Mouse (Mus musculus) embryonic facial prominence, embryonic 15.5 days (tissue): ENCODE results near the gene Slit3. TPM values are rescaled to one million over a fixed set of nuclear protein-coding genes. Genes with fewer than 3 reads are reported as not detected.
A peak's percentile ranks its signal among the peaks of the same experiment; 100 is the strongest.

Experiments
- ATAC-seq: fragments of 200-750 bp; cut with Nextera tagmentation; 2 replicates; pipeline ENCODE4 v1.8.0; 2017; ENCODE audit warnings: low read depth, moderate TSS enrichment; ENCODE audit not compliant: insufficient number of reproducible peaks, low FRiP score, low TSS enrichment
- H3K27ac ChIP-seq: fragments of 300-500 bp; sonication (generic); replicated peaks from 2 replicates; pipeline ENCODE4 v1.5.1; 2015; ENCODE audit warnings: mild to moderate bottlenecking, inconsistent platforms
- H3K27me3 ChIP-seq: fragments of 300-500 bp; sonication (generic); 2 replicates; pipeline ENCODE4 v1.6.1; 2015; ENCODE audit warnings: inconsistent platforms
- H3K36me3 ChIP-seq: fragments of 300-500 bp; sonication (generic); 2 replicates; pipeline ENCODE4 v1.6.1; 2015; ENCODE audit warnings: mild to moderate bottlenecking, inconsistent platforms
- H3K4me1 ChIP-seq: fragments of 300-500 bp; sonication (generic); 2 replicates; pipeline ENCODE4 v1.6.1; 2015; ENCODE audit warnings: inconsistent platforms
- H3K4me2 ChIP-seq: fragments of 300-500 bp; sonication (generic); replicated peaks from 2 replicates; pipeline ENCODE4 v1.6.1; 2015; ENCODE audit warnings: mild to moderate bottlenecking, inconsistent platforms
- H3K4me3 ChIP-seq: fragments of 300-500 bp; sonication (generic); replicated peaks from 2 replicates; pipeline ENCODE4 v1.5.1; 2015; ENCODE audit warnings: mild to moderate bottlenecking, inconsistent platforms
- H3K9ac ChIP-seq: fragments of 300-500 bp; sonication (generic); 2 replicates; pipeline ENCODE4 v1.6.1; 2015; ENCODE audit warnings: inconsistent platforms
- H3K9me3 ChIP-seq: fragments of 300-500 bp; sonication (generic); replicated peaks from 2 replicates; pipeline ENCODE4 v1.6.1; 2016; ENCODE audit warnings: inconsistent platforms
- WGBS: fragments of 180-500 bp; shearing (Covaris S2); methylation state at CpG from one replicate; pipeline ENCODE4 v1.1.7; 2015; 5-methylcytosine and 5-hydroxymethylcytosine counted together
- polyA plus RNA-seq: library from polyadenylated mRNA; unstranded; fragments of >200 nt; fragmentation: Nextera tagmentation; extraction: Ambion mirVana; gene quantifications from 2 replicates; pipeline ENCODE4 v1.2.1, GENCODE M21; 2015

The Slit3 gene
- polyA plus RNA-seq, 1 experiment from 2014 or later = 27.6 TPM

- Histone ChIP-seq H3K9me3 (no peaks in the 10 kb centered on the region), H3K4me1 (peaks cover 43% of the 10 kb centered on the region), H3K36me3 (no peaks in the 10 kb centered on the region), H3K4me2 (no peak overlapping the region), H3K27me3 (no peaks in the 10 kb centered on the region), H3K27ac (no peak overlapping the region), H3K4me3 (no peak overlapping the region), H3K9ac (no peak overlapping the region)
- no peak for ATAC-seq
- 83% methylated on average over 7 of the region's 7 CpGs for WGBS
Observed at GRCm38 (mm10) chr11:35275300-35275699, 154.3 kb downstream of the Slit3 start.

DNA sequence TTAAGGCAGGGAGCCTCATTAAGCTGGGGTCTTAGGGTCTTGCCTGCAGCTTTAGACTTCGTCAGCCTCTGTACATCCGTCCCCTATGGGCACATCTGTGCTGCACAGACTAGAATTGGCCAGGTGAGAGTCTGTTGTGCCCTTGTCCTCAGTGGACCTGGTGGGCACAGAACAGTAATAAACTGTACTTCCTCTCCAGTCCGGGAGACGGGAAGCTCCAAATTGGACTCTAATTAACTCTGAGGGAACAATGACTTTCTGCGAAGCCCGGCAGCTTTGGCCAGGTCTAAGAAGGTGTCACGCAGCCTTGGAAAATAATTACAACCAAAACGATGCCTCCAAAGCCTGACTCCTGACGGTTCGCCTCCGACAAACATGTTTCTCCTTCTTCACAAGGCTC, 155.0 kb downstream of the Slit3 start:
- 69% methylated on average over 11 of the region's 11 CpGs for WGBS
- H3K4me1 ChIP-seq = peaks cover 49% of the 10 kb centered on the region
- H3K27ac ChIP-seq = no peak overlapping the region
- H3K9me3 ChIP-seq = no peaks in the 10 kb centered on the region
- H3K27me3 ChIP-seq = no peaks in the 10 kb centered on the region
- no peak overlapping the region for H3K4me3 ChIP-seq
- H3K4me2 ChIP-seq = no peak overlapping the region
- no peaks in the 10 kb centered on the region for H3K36me3 ChIP-seq
- ATAC-seq = no peak
- H3K9ac ChIP-seq = no peak overlapping the region

DNA sequence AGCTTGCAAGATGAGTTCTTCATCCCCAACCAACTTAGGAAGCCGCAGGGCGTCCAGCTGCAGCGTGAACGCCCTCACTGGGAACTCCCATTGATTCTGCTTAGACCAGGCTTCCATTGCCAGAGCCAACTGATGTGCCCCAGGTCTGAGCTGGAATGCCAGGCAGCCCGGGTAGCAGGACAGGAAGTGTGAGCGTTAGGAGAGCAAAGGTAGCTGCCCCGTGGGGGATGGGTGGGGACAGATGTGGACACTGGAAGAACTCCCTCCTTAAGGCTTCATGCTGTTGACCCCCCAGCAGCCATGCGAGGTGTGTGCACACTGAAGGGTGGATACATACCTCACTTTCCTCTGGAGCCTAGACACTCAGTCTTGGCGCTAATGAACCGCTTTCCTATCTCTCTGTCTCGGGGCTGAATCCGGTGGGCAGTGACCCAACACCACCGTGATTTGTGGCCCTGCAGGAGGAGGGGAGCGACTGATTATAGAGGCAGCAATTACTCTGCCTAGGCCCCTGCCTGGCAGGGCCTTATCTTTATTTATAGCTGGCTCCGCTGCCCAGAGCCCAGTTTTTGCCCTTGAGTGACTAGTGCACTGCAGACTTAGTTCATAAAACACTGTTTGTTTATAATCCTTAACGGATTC, 157.2 kb downstream of the Slit3 start:
- ATAC-seq = no peak
- H3K4me2 ChIP-seq = no peak overlapping the region
- 71% methylated on average over 16 of the region's 16 CpGs for WGBS
- H3K4me3 ChIP-seq = no peak overlapping the region
- 0 out of 2 replicates have a peak overlapping the region, but pooled peaks have one; percentile 28 for H3K27ac ChIP-seq
- H3K9me3 ChIP-seq = no peaks in the 10 kb centered on the region
- H3K4me1 ChIP-seq = peaks cover 54% of the 10 kb centered on the region
- no peaks in the 10 kb centered on the region for H3K27me3 ChIP-seq
- no peaks in the 10 kb centered on the region for H3K36me3 ChIP-seq
- H3K9ac ChIP-seq = no peak overlapping the region

- H3K9ac ChIP-seq = no peak overlapping the region
- H3K4me2 ChIP-seq = no peak overlapping the region
- H3K36me3 ChIP-seq = no peaks in the 10 kb centered on the region
- no peaks in the 10 kb centered on the region for H3K9me3 ChIP-seq
- no peaks in the 10 kb centered on the region for H3K27me3 ChIP-seq
- H3K27ac ChIP-seq = no peak overlapping the region
- peaks cover 46% of the 10 kb centered on the region for H3K4me1 ChIP-seq
- 75% methylated on average over 6 of the region's 6 CpGs for WGBS
- no peak overlapping the region for H3K4me3 ChIP-seq
- ATAC-seq = no peak
Observed at GRCm38 (mm10) chr11:35280826-35281225, 159.8 kb downstream of the Slit3 start.

GRCm38 (mm10) chr11:35282001-35282632, 161.1 kb downstream of the Slit3 start:
- Histone ChIP-seq H3K4me2 (no peak overlapping the region), H3K9me3 (no peaks in the 10 kb centered on the region), H3K9ac (no peak overlapping the region), H3K4me3 (no peak overlapping the region), H3K36me3 (no peaks in the 10 kb centered on the region), H3K27ac (no peak overlapping the region), H3K4me1 (peaks cover 39% of the 10 kb centered on the region), H3K27me3 (no peaks in the 10 kb centered on the region)
- no peak for ATAC-seq
- WGBS = 48% methylated on average over 5 of the region's 5 CpGs

DNA sequence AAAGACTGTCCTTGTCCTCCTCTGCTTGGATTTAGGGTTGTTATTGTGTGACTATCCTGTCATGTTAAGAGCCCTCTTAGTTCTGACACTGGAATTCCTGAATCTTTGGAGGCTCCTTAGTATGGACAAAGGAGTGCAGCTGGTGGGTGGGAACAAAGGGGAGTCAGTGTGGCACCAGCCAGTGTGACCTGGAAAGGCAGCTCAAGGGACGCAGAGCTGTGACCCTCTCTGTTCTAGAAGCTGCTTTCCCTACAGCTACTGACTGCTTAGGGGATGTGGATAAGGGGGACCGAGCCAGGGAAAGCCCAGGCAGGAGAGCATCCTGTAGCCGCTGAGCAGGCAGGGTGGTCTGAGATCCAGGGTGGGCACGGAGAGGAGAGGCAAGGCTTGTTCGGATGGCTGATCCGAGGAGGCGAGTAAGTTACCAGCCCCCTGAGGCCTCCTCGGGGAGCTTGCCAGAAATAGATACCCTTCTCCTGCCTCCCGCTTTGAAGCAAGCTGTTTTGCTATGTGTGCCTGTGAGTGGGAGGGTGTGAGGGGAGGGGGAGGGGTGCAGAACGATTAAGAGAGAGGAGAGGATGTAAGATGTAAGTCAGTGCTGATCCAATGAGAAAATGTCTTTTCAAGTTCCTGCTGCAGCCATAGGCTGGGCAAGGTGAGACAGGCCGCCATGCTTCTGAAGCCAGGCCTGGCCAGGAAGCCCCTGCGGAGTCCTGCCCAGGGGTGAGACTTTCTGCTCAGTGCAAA, 162.0 kb downstream of the Slit3 start:
- ATAC-seq = peak; percentile 30; the same call in 1 of the 2 replicates
- Histone ChIP-seq H3K4me3 (no peak overlapping the region), H3K27ac (no peak overlapping the region), H3K9ac (no peak overlapping the region), H3K27me3 (no peaks in the 10 kb centered on the region), H3K4me2 (0 out of 2 replicates have a peak overlapping the region, but pooled peaks have one; percentile 15), H3K4me1 (peaks cover 38% of the 10 kb centered on the region), H3K9me3 (no peaks in the 10 kb centered on the region), H3K36me3 (no peaks in the 10 kb centered on the region)
- 18% methylated on average over 12 of the region's 12 CpGs for WGBS

DNA sequence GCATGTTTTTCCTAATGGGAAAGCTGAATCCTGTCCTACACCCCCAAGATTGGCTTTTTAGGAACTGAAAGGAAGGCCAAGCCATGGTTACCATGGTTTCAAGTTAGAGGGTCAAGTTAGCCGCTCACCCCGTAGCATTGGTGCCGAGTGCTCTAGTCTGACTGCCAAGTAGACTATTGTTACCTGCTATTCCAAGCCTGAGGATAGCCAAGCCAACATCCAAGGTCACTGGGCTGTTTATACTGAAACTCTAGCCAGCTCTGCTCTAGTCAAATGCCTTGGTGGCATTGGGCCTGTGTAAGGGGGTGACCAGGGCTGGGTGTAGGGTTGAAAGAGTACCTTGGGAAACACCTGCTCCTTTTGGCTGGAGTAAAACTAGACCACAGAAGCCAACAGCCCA, 162.7 kb downstream of the Slit3 start:
- ATAC-seq = no peak
- WGBS = 69% methylated on average over 3 of the region's 3 CpGs
- Histone ChIP-seq H3K27me3 (no peaks in the 10 kb centered on the region), H3K4me3 (no peak overlapping the region), H3K9me3 (no peaks in the 10 kb centered on the region), H3K9ac (no peak overlapping the region), H3K4me1 (peaks cover 33% of the 10 kb centered on the region), H3K36me3 (no peaks in the 10 kb centered on the region), H3K27ac (no peak overlapping the region), H3K4me2 (no peak overlapping the region)

DNA sequence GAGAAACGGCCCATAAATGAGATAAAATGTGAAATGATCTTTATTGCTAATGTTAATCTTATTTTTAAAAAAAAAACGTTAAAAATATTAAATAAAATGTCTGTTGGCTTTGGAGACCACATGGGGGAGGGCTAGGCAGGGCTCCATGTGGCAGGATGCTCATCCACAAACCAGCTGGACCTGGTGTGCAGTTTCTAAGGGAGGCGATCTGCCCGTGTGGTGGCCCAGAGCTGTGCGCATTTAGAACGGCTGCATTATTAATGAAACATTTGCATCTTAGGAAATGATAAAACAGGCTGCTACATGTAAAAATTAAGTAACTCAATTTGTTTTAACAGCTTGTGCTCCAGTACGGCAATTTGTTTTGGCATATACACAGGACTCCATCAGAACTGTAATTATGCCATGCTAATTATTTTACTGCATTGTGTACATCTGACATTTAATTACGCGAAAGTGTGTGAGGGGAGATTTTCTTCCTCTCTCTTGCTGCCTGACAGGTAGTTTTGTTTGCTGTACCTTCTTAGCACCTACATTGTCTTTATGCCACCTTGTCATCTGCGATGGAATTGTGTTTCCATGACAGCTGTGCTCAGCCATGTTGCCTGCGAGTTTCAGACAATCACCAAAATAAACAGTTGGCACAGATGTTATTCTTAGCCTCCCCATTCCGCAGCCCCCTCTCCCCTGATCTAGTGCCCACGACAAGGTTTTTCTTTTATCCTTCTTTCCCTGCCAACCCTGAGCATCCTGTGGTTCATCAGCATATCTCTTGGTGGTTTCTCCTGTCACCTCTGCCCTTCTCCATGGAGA, 165.8 kb downstream of the Slit3 start:
- Histone ChIP-seq H3K9ac (no peak overlapping the region), H3K27ac (no peak overlapping the region), H3K4me2 (no peak overlapping the region), H3K27me3 (no peaks in the 10 kb centered on the region), H3K9me3 (no peaks in the 10 kb centered on the region), H3K4me3 (no peak overlapping the region), H3K36me3 (no peaks in the 10 kb centered on the region), H3K4me1 (peaks cover 19% of the 10 kb centered on the region)
- 60% methylated on average over 13 of the region's 13 CpGs for WGBS
- ATAC-seq = no peak

DNA sequence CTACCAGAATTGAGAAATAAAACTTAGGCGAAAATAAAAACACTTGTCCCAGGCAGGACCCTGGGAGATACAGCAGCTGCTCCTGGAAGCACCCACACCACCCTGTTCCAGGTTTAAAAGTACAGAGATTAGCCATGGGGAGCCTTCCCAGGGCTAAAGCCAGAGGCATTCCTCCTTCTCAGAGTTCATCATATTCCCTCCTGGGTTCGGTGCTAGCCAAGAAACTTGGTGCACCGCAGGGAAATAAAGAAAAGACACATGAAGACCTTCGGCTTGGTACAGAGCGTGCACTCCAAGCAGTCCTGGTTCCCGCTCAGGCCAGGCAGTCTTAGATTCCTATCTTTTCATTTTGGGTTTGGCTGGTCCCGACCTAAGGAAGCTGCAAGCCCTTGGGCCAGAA, 167.0 kb downstream of the Slit3 start:
- no peaks in the 10 kb centered on the region for H3K36me3 ChIP-seq
- no peaks in the 10 kb centered on the region for H3K27me3 ChIP-seq
- no peak overlapping the region for H3K27ac ChIP-seq
- no peak overlapping the region for H3K9ac ChIP-seq
- H3K9me3 ChIP-seq = no peaks in the 10 kb centered on the region
- no peak for ATAC-seq
- no peak overlapping the region for H3K4me2 ChIP-seq
- peaks cover 9% of the 10 kb centered on the region for H3K4me1 ChIP-seq
- no peak overlapping the region for H3K4me3 ChIP-seq
- WGBS = 79% methylated on average over 7 of the region's 7 CpGs

DNA sequence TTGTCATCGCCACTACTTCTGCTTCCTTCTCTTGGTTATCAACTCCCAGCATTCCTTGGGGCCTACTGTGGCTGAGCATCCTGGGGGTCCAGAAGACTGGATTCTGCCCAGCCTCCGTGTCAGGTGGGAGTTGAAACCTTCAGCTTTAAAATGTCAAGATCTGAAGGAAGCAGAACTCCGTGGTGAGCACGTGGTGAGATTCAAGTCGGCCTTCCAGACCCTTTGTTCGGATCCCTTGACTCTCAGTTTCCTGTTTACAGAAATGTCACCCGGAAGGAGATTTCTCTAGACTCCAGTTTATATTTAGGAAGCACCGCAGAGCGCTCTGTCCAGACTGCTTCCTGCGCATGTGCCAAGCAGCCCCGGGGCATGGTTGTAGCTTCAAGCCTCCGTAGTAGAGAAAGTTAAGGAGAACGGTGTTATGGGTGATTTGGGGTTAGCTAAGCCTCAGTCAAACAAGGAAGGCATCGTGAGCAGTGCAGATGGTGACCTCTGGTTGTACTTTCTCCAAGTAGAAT, 167.8 kb downstream of the Slit3 start:
- H3K27me3 ChIP-seq = no peaks in the 10 kb centered on the region
- no peak overlapping the region for H3K27ac ChIP-seq
- H3K4me2 ChIP-seq = no peak overlapping the region
- no peaks in the 10 kb centered on the region for H3K36me3 ChIP-seq
- H3K4me3 ChIP-seq = no peak overlapping the region
- 57% methylated on average over 14 of the region's 14 CpGs for WGBS
- ATAC-seq = no peak
- H3K9ac ChIP-seq = no peak overlapping the region
- H3K9me3 ChIP-seq = no peaks in the 10 kb centered on the region
- H3K4me1 ChIP-seq = peaks cover 9% of the 10 kb centered on the region; the same call in 1 of the 2 replicates
